Comparison of ENCODE assay signal across 8 mouse cellular contexts in genomic region chr9:58060677-58061667, GRCm38 (mm10). TPM values are rescaled to one million over a fixed set of nuclear protein-coding genes. Genes with fewer than 3 reads are reported as not detected.
A peak's percentile ranks its signal among the peaks of the same experiment; 100 is the strongest.
DNase-seq lines count a peak whose midpoint lies in the region; ATAC-seq lines count a peak whose summit lies in the region.

No protein-coding gene starts in this region.

- peak overlapping the region; percentile 70 for H3K27ac ChIP-seq in hindbrain, embryonic 11.5 days (ENCODE audit: low read depth, low read length)

- H3K9ac ChIP-seq in hindbrain, embryonic 11.5 days (ENCODE audit: low read depth, low read length) = no peak overlapping the region

- no peak overlapping the region for H3K4me2 ChIP-seq in hindbrain, embryonic 11.5 days (replicated peaks; ENCODE audit: low read depth, low read length)

- H3K4me1 ChIP-seq in hindbrain, embryonic 11.5 days (replicated peaks; ENCODE audit: control insufficient read depth, insufficient read depth, low read length) = peaks cover 4% of the 10 kb centered on the region; the same call in 1 of the 2 replicates

- H3K36me3 ChIP-seq in hindbrain, embryonic 11.5 days (ENCODE audit: control insufficient read depth, insufficient read depth, low read length) = no peaks in the 10 kb centered on the region
- no peaks in the 10 kb centered on the region for H3K36me3 ChIP-seq in splenic B cell, adult 2 months (ENCODE audit: control insufficient read depth, insufficient read depth, low read length, poor library complexity, severe bottlenecking)

- no peaks in the 10 kb centered on the region for H3K9me3 ChIP-seq in hindbrain, embryonic 11.5 days (ENCODE audit: control insufficient read depth, low read length)

- peak; percentile 72 for ATAC-seq in hindbrain, embryonic 11.5 days (ENCODE audit: low FRiP score)

- DNase-seq in adrenal gland, adult (ENCODE audit: inconsistent age in 2 of 2, low spot score in 1 of 2) = peak; percentile 44 to 79
- DNase-seq in adrenal gland, adult 8-10 months = no peak
- DNase-seq in urinary bladder, postnatal 25 days (ENCODE audit: low spot score) = peak; percentile 45
- no peak for DNase-seq in urinary bladder, postnatal 10 days (ENCODE audit: low spot score)
- peak; percentile 85 for DNase-seq in hindbrain, embryonic 11.5 days (ENCODE audit: low spot score)
- peak; percentile 33 for DNase-seq in lung, postnatal 36 days
- DNase-seq in splenic B cell, adult 2 months (ENCODE audit: low read depth, low spot score) = peak; percentile 42
- DNase-seq in layer of hippocampus, postnatal 36 days = no peak

- WGBS in hindbrain, embryonic 11.5 days = 9% methylated on average over 23 of the region's 23 CpGs

- no peaks in the 10 kb centered on the region; the same call in 1 of the 2 replicates for H3K27me3 ChIP-seq in hindbrain, embryonic 11.5 days (ENCODE audit: control insufficient read depth, insufficient read depth, low read length)
- H3K27me3 ChIP-seq in splenic B cell, adult 2 months (ENCODE audit: control insufficient read depth, insufficient read depth, low read length, poor library complexity, severe bottlenecking) = no peaks in the 10 kb centered on the region

- no peak overlapping the region for H3K4me3 ChIP-seq in hindbrain, embryonic 11.5 days (ENCODE audit: low read depth, low read length)

RNA-seq across cellular contexts. Expression of gene Stra6, which starts 2.6 kb away (rescaled TPM):
- total RNA-seq in adrenal gland, adult 8-10 months (2022) = 1 to 10 TPM; 1.0 to 2.6 (median 2.2) TPM
- polyA plus RNA-seq in hindbrain, embryonic 11.5 days (2014; fragmentation: Nextera tagmentation; extraction: Ambion mirVana) = 8.2 and 12.7 TPM in 2 replicates
- 10 to 100 TPM; 11.4 to 13.3 TPM for total RNA-seq in layer of hippocampus, postnatal 36 days (2021)

RNA-seq across cellular contexts. Expression of gene Cyp11a1, which starts 54.8 kb away (rescaled TPM):
- 1,000 to 10,000 TPM; 7,138 to 8,839 (median 8,155) TPM for total RNA-seq in adrenal gland, adult 8-10 months (2022)
- polyA plus RNA-seq in hindbrain, embryonic 11.5 days (2014; fragmentation: Nextera tagmentation; extraction: Ambion mirVana) = not detected in 2 replicates
- total RNA-seq in layer of hippocampus, postnatal 36 days (2021) = 1 to 10 TPM; 1.5 to 2.0 TPM

RNA-seq across cellular contexts. Expression of gene Ccdc33, which starts 57.7 kb away (rescaled TPM):
- total RNA-seq in adrenal gland, adult 8-10 months (2022) = 1 to 10 TPM in 2 of 4 experiments, under 1 TPM in 1, not detected in 1; 0.49 to 2.4 (median 1.2) TPM
- polyA plus RNA-seq in hindbrain, embryonic 11.5 days (2014; fragmentation: Nextera tagmentation; extraction: Ambion mirVana) = 0.31 and 0.99 TPM in 2 replicates
- total RNA-seq in layer of hippocampus, postnatal 36 days (2021) = under 1 TPM; 0.30 to 0.73 TPM

Comparison
In these comparisons a context has a peak if more than half of its experiments do, and no peak if none do; other contexts are left out.
1. DNase-seq: peak in adrenal gland, adult (2 of 2), urinary bladder, postnatal 25 days (single experiment), hindbrain, embryonic 11.5 days (single experiment), lung, postnatal 36 days (single experiment) and splenic B cell, adult 2 months (single experiment); none in adrenal gland, adult 8-10 months (single experiment), urinary bladder, postnatal 10 days (single experiment) and layer of hippocampus, postnatal 36 days (0 of 2).
2. RNA of gene Cyp11a1, which starts 54.8 kb away (total RNA-seq): 7,138 to 8,839 TPM in adrenal gland, adult 8-10 months; 1.5 to 2.0 TPM in layer of hippocampus, postnatal 36 days; every median in the first group is over 1,000 times any median in the second.